Mouse (Mus musculus): Measurements from ENCODE around the gene Gm20388.

GRCm38 (mm10) chr8:122270555-122270954, 2359.9 kb downstream of the Gm20388 start:
- TF ChIP-seq CTCF (IDR thresholded peaks at IDR 0.05; ENCODE audit: insufficient read depth, low read depth, low read length): no peak
- TF ChIP-seq POLR2A (IDR thresholded peaks at IDR 0.05; ENCODE audit: insufficient read depth, low read depth, low read length): no peak

Data from olfactory bulb, adult 2 months (tissue).